Mouse (Mus musculus) myocyte (in vitro differentiated cells): ENCODE data around the gene Myh14. TPM values are rescaled to one million over a fixed set of nuclear protein-coding genes. Genes with fewer than 3 reads are reported as not detected.

Experiments used
- H3K27me3 ChIP-seq: one replicate; pipeline ENCODE4 v1.6.1; 2011; ENCODE audit not compliant: control insufficient read depth, insufficient read depth, insufficient read length
- H3K36me3 ChIP-seq: one replicate; pipeline ENCODE4 v1.6.1; 2011; ENCODE audit not compliant: control insufficient read depth, insufficient read depth
- H3K4me2 ChIP-seq: one replicate; pipeline ENCODE4 v1.6.1; 2011; ENCODE audit warnings: low read depth, control low read depth
- H3K4me3 ChIP-seq: one replicate; pipeline ENCODE4 v1.5.1; 2011; ENCODE audit warnings: mild to moderate bottlenecking, control low read depth, moderate library complexity
- H3K79me2 ChIP-seq: one replicate; pipeline ENCODE4 v1.6.1; 2011; ENCODE audit not compliant: control insufficient read depth, insufficient read depth
- H3ac ChIP-seq: one replicate; pipeline ENCODE4 v1.6.1; 2011; ENCODE audit not compliant: control insufficient read depth, insufficient read length
- CEBPB ChIP-seq: IDR thresholded peaks from 2 replicates; pipeline ENCODE4 v1.6.1; 2011; ENCODE audit warnings: mild to moderate bottlenecking, moderate library complexity; ENCODE audit not compliant: poor library complexity, insufficient read depth, severe bottlenecking
- E2F4 ChIP-seq: IDR thresholded peaks from one replicate; pipeline ENCODE4 v1.6.1; 2011; ENCODE audit warnings: mild to moderate bottlenecking, control low read depth, moderate library complexity; ENCODE audit not compliant: insufficient read depth
- MAX ChIP-seq: IDR thresholded peaks from one replicate; pipeline ENCODE4 v1.6.1; 2011; ENCODE audit warnings: low read depth, mild to moderate bottlenecking, control low read depth
- MYOD1 ChIP-seq, 3 experiments: IDR thresholded peaks; one replicate each; pipeline ENCODE4 v1.6.1; 2011; ENCODE audit warnings: control low read depth in 2 of 3, low read depth in 2 of 3, mild to moderate bottlenecking in 2 of 3, moderate library complexity in 1 of 3; ENCODE audit not compliant: insufficient read length in 2 of 3, control insufficient read depth in 1 of 3
- MYOG ChIP-seq, 3 experiments: IDR thresholded peaks; one replicate each; pipeline ENCODE4 v1.6.1; 2011; ENCODE audit warnings: control low read depth in 2 of 3, low read depth in 2 of 3, mild to moderate bottlenecking in 2 of 3; ENCODE audit not compliant: insufficient read length in 2 of 3, control insufficient read depth in 1 of 3, insufficient read depth in 1 of 3
- POLR2A ChIP-seq: IDR thresholded peaks from one replicate; pipeline ENCODE4 v1.6.1; 2011; ENCODE audit warnings: low read depth, mild to moderate bottlenecking, control low read depth, moderate library complexity; ENCODE audit not compliant: insufficient read length
- POLR2AphosphoS2 ChIP-seq: IDR thresholded peaks from one replicate; pipeline ENCODE4 v1.6.1; 2011; ENCODE audit warnings: low read depth, control low read depth; ENCODE audit not compliant: insufficient read length
- REST ChIP-seq: IDR thresholded peaks from one replicate; pipeline ENCODE4 v1.6.1; 2011; ENCODE audit warnings: mild to moderate bottlenecking, control low read depth, moderate library complexity; ENCODE audit not compliant: insufficient read depth, insufficient read length
- SRF ChIP-seq: IDR thresholded peaks from one replicate; pipeline ENCODE4 v1.6.1; 2011; ENCODE audit warnings: low read depth; ENCODE audit not compliant: control insufficient read depth, insufficient read length
- TCF12 ChIP-seq: IDR thresholded peaks from one replicate; pipeline ENCODE4 v1.6.1; 2011; ENCODE audit warnings: mild to moderate bottlenecking, control low read depth; ENCODE audit not compliant: poor library complexity, insufficient read depth, severe bottlenecking
- TCF3 ChIP-seq: IDR thresholded peaks from one replicate; pipeline ENCODE4 v1.6.1; 2011; ENCODE audit warnings: low read depth, control low read depth; ENCODE audit not compliant: insufficient read length
- USF1 ChIP-seq: IDR thresholded peaks from one replicate; pipeline ENCODE4 v1.6.1; 2011; ENCODE audit warnings: low read depth, mild to moderate bottlenecking, control low read depth, moderate library complexity
- polyA plus RNA-seq: library from polyadenylated mRNA; unstranded; fragments of >200 nt; fragmentation: generic; extraction: Trizol; gene quantifications from one replicate; pipeline ENCODE4 v1.2.1, GENCODE M21; 2012; ENCODE audit warnings: missing spikeins

The Myh14 gene
- polyA plus RNA-seq, 1 experiment, result 0.17 TPM

- peaks cover 30% of the 10 kb centered on the region for H3K27me3 ChIP-seq
- TF ChIP-seq POLR2A (no peak), TCF3 (no peak), POLR2AphosphoS2 (no peak), SRF (no peak), TCF12 (no peak), USF1 (no peak), REST (no peak), E2F4 (no peak), CEBPB (no peak), MYOG (IDR thresholded peaks at IDR 0.05; ENCODE audit: control insufficient read depth in 1 of 3, insufficient read depth in 1 of 3, insufficient read length in 2 of 3, low read depth in 2 of 3) (no peak), MAX (no peak)
- H3K79me2 ChIP-seq, result no peaks in the 10 kb centered on the region
- no peaks in the 10 kb centered on the region for H3K36me3 ChIP-seq
- H3K4me3 ChIP-seq, result no peak overlapping the region
- no peak overlapping the region for H3K4me2 ChIP-seq
- H3ac ChIP-seq, result no peak overlapping the region
These were observed 99.7 kb downstream of the Myh14 start for GRCm38 (mm10) chr7:44570989-44571388.

GRCm38 (mm10) chr7:44568803-44569202 lies 101.8 kb downstream of the Myh14 start:
- Histone ChIP-seq H3K79me2 (no peaks in the 10 kb centered on the region), H3K27me3 (peaks cover 42% of the 10 kb centered on the region), H3K36me3 (no peaks in the 10 kb centered on the region), H3ac (no peak overlapping the region), H3K4me2 (no peak overlapping the region), H3K4me3 (no peak overlapping the region)
- TF ChIP-seq USF1 (no peak), SRF (no peak), MYOG (IDR thresholded peaks at IDR 0.05; ENCODE audit: control insufficient read depth in 1 of 3, insufficient read depth in 1 of 3, insufficient read length in 2 of 3, low read depth in 2 of 3) (no peak), REST (no peak), MYOD1 (IDR thresholded peaks at IDR 0.05; ENCODE audit: control insufficient read depth in 1 of 3, insufficient read length in 2 of 3, low read depth in 2 of 3) (no peak), POLR2AphosphoS2 (no peak), TCF3 (no peak), MAX (no peak), CEBPB (no peak), TCF12 (no peak), POLR2A (no peak), E2F4 (no peak)

GRCm38 (mm10) chr7:44565414-44565813 lies 105.2 kb downstream of the Myh14 start:
- H3K36me3 ChIP-seq, result no peaks in the 10 kb centered on the region
- TF ChIP-seq TCF12, result no peak
- no peak for TF ChIP-seq USF1
- TF ChIP-seq CEBPB, result no peak
- no peak overlapping the region for H3ac ChIP-seq
- H3K4me3 ChIP-seq, result no peak overlapping the region
- peaks cover 27% of the 10 kb centered on the region for H3K27me3 ChIP-seq
- no peaks in the 10 kb centered on the region for H3K79me2 ChIP-seq
- H3K4me2 ChIP-seq, result no peak overlapping the region

- Histone ChIP-seq H3K4me2 (no peak overlapping the region), H3K36me3 (no peaks in the 10 kb centered on the region), H3K27me3 (peaks cover 21% of the 10 kb centered on the region), H3K4me3 (no peak overlapping the region), H3K79me2 (no peaks in the 10 kb centered on the region), H3ac (no peak overlapping the region)
- no peak for TF ChIP-seq USF1
- no peak for TF ChIP-seq POLR2AphosphoS2
- TF ChIP-seq MYOD1 (IDR thresholded peaks at IDR 0.05; ENCODE audit: control insufficient read depth in 1 of 3, insufficient read length in 2 of 3, low read depth in 2 of 3), result no peak
- no peak for TF ChIP-seq TCF12
- no peak for TF ChIP-seq REST
- TF ChIP-seq MYOG (IDR thresholded peaks at IDR 0.05; ENCODE audit: control insufficient read depth in 1 of 3, insufficient read depth in 1 of 3, insufficient read length in 2 of 3, low read depth in 2 of 3), result no peak
- no peak for TF ChIP-seq SRF
- TF ChIP-seq E2F4, result no peak
- TF ChIP-seq CEBPB, result no peak
- TF ChIP-seq POLR2A, result no peak
- no peak for TF ChIP-seq MAX
- TF ChIP-seq TCF3, result no peak
These were observed 106.2 kb downstream of the Myh14 start for GRCm38 (mm10) chr7:44564486-44564885.

- Histone ChIP-seq H3K4me3 (no peak overlapping the region), H3ac (no peak overlapping the region), H3K4me2 (no peak overlapping the region), H3K79me2 (no peaks in the 10 kb centered on the region), H3K27me3 (peaks cover 21% of the 10 kb centered on the region), H3K36me3 (no peaks in the 10 kb centered on the region)
- TF ChIP-seq SRF, result no peak
- no peak for TF ChIP-seq TCF12
These were observed 107.4 kb downstream of the Myh14 start for GRCm38 (mm10) chr7:44563284-44563683.
